Comparison of ENCODE assay signal across 24 mouse cellular contexts in the genomic region with DNA sequence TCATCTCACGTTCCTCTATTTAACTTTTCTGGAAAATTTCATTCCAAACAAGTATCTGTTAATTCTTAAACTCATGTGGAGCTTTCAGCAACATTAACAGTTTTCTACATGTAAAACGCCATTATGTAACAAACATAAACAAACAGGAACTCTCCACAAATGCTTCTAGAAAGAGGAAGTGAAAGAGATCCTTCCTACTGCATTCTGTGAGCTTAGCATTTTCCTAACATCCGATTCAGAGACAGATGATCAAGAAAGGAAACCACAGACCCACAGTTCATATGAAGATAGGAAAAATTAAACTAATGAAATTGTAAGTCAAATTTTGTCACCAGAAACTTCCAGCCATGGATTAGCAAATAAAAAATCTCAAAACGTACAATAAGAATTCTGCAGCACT.
DNase-seq lines count a peak whose midpoint lies in the region; ATAC-seq and TF ChIP-seq lines count a peak whose summit lies in the region.
"Had no signal": no experiment of that assay in that cellular context is flagged by ENCODE, and none has a peak within 500 bp of the region (broad histone marks: within the 10 kb centered on the region; RNA-seq: fewer than 3 reads in every experiment).

No protein-coding gene starts in this region.

- ATAC-seq in liver, embryonic 11.5 days (replicated peaks; ENCODE audit: low FRiP score) = no peak
- ATAC-seq in granulocyte monocyte progenitor cell, adult 5-6 weeks (replicated peaks; ENCODE audit: poor library complexity, severe bottlenecking) = peak; percentile 96
- ATAC-seq: activated CD4-positive, CD25-positive, alpha-beta regulatory T cell, adult 4 months; hindbrain, postnatal 0 days; intestine, postnatal 0 days; midbrain, embryonic 15.5 days had no signal

- TF ChIP-seq CTCF in liver, adult 2 months (IDR thresholded peaks at IDR 0.05; ENCODE audit: low read depth, low read length) = no peak
- no peak for TF ChIP-seq CTCF in CH12.LX (conservative IDR thresholded peaks at IDR 0.05 in 1 of 2, IDR thresholded peaks at IDR 0.05 in 1 of 2; ENCODE audit: low read depth in 2 of 2, low read length in 2 of 2)

- dilution Hi-C loops in CH12.LX (cut with MboI; ENCODE audit: extremely low pct_ligation_motif_present, extremely low pct_unique_long_range_greater_than_20kb, low sequenced_read_pairs) = no loop called here

- H3K4me2 ChIP-seq in liver, embryonic 11.5 days = no peak overlapping the region
- H3K4me2 ChIP-seq in CH12.LX (ENCODE audit: insufficient read depth, low read depth, poor library complexity, severe bottlenecking) = no peak overlapping the region
- H3K4me2 ChIP-seq: forebrain, embryonic 12.5 days; heart, embryonic 15.5 days; lung, embryonic 14.5 days; midbrain, embryonic 15.5 days; neural tube, embryonic 15.5 days had no signal

- H3K27me3 ChIP-seq in liver, adult 2 months (ENCODE audit: control insufficient read depth, insufficient read depth, low read length) = no peaks in the 10 kb centered on the region
- no peaks in the 10 kb centered on the region for H3K27me3 ChIP-seq in liver, embryonic 11.5 days (replicated peaks; ENCODE audit: control insufficient read depth, insufficient read depth, low read length)
- H3K27me3 ChIP-seq in CH12.LX (replicated peaks) = no peaks in the 10 kb centered on the region
- H3K27me3 ChIP-seq: forebrain, embryonic 12.5 days; heart, embryonic 15.5 days; midbrain, embryonic 15.5 days; neural tube, embryonic 15.5 days had no signal

- no peak for TF ChIP-seq POLR2A in liver, adult 2 months (IDR thresholded peaks at IDR 0.05; ENCODE audit: extremely low read depth, insufficient read depth, low read length)
- no peak for TF ChIP-seq POLR2A in CH12.LX (IDR thresholded peaks at IDR 0.05; ENCODE audit: low read depth, low read length)

- DNase-seq in liver, adult 2 months (ENCODE audit: extremely low read depth, low read depth, low spot score) = peak; percentile 33
- no peak for DNase-seq in liver, embryonic 11.5 days (ENCODE audit: low spot score)
- DNase-seq in CH12.LX (ENCODE audit: extremely low read depth) = peak; percentile 15
- peak; percentile 18 for DNase-seq in skeletal muscle tissue, adult 2 months (ENCODE audit: low read depth, low spot score)
- DNase-seq in adrenal gland, adult 2 months = no peak
- DNase-seq in layer of hippocampus, postnatal 10 days (ENCODE audit: low spot score in 2 of 2) = no peak
- DNase-seq: adrenal gland, postnatal 36 days; B cell, adult 2 months; cerebellum, adult 2 months; gastrocnemius, postnatal 10 days; heart, adult 18-20 months; heart, postnatal 4 days; lung, embryonic 14.5 days; right cerebral cortex, postnatal 14 days had no signal

- no peaks in the 10 kb centered on the region for H3K9me3 ChIP-seq in liver, embryonic 11.5 days (ENCODE audit: control insufficient read depth, low read length)
- no peaks in the 10 kb centered on the region for H3K9me3 ChIP-seq in CH12.LX (replicated peaks; ENCODE audit: low read length)
- H3K9me3 ChIP-seq: embryonic facial prominence, embryonic 10.5 days; forebrain, embryonic 12.5 days; heart, embryonic 15.5 days; midbrain, embryonic 15.5 days; neural tube, embryonic 15.5 days had no signal

- H3K36me3 ChIP-seq in liver, adult 2 months (ENCODE audit: control insufficient read depth, insufficient read depth, low read length) = no peaks in the 10 kb centered on the region
- no peaks in the 10 kb centered on the region for H3K36me3 ChIP-seq in liver, embryonic 11.5 days (ENCODE audit: control insufficient read depth, insufficient read depth, low read length)
- H3K36me3 ChIP-seq in CH12.LX (replicated peaks in 1 of 2; ENCODE audit: control insufficient read depth in 1 of 2, insufficient read depth in 1 of 2, low read length in 1 of 2) = no peaks in the 10 kb centered on the region
- H3K36me3 ChIP-seq: embryonic facial prominence, embryonic 10.5 days; forebrain, embryonic 12.5 days; heart, embryonic 15.5 days; midbrain, embryonic 15.5 days; neural tube, embryonic 15.5 days had no signal

- peak; percentile 81 for TF ChIP-seq EP300 in CH12.LX (IDR thresholded peaks at IDR 0.05; ENCODE audit: low read length)

- 70% methylated on average over 4 of the region's 4 CpGs for WGBS in liver, adult 2 months
- WGBS in liver, embryonic 11.5 days = 56% methylated on average over 4 of the region's 4 CpGs

- no peak for TF ChIP-seq RAD21 in CH12.LX (IDR thresholded peaks at IDR 0.05; ENCODE audit: low read depth, low read length)

- in situ Hi-C loops in CH12.LX (cut with MboI; ENCODE audit: low pct_ligation_motif_present, low pct_unique_long_range_greater_than_20kb, low sequenced_read_pairs) = no loop called here

- no peaks in the 10 kb centered on the region for H3K79me2 ChIP-seq in liver, adult 2 months (ENCODE audit: control insufficient read depth, insufficient read depth, low read length)
- no peaks in the 10 kb centered on the region for H3K79me2 ChIP-seq in CH12.LX (replicated peaks; ENCODE audit: control insufficient read depth, extremely low read depth, insufficient read depth, poor library complexity, severe bottlenecking)

- no peak overlapping the region for H3K4me3 ChIP-seq in liver, adult 2 months (ENCODE audit: insufficient read depth, low read depth, low read length)
- no peak overlapping the region for H3K4me3 ChIP-seq in liver, embryonic 11.5 days (ENCODE audit: low read depth, low read length)
- H3K4me3 ChIP-seq in CH12.LX (replicated peaks in 1 of 3; ENCODE audit: low read depth in 2 of 3, low read length in 2 of 3, poor library complexity in 1 of 3) = no peak overlapping the region
- H3K4me3 ChIP-seq: embryonic facial prominence, embryonic 10.5 days; forebrain, embryonic 12.5 days; heart, embryonic 15.5 days; midbrain, embryonic 15.5 days; neural tube, embryonic 15.5 days had no signal

- no peaks in the 10 kb centered on the region for H3K4me1 ChIP-seq in liver, adult 2 months (ENCODE audit: control insufficient read depth, insufficient read depth, low read length)
- no peaks in the 10 kb centered on the region for H3K4me1 ChIP-seq in liver, embryonic 11.5 days (replicated peaks; ENCODE audit: control insufficient read depth, insufficient read depth, low read length)
- H3K4me1 ChIP-seq in CH12.LX (ENCODE audit: control insufficient read depth in 1 of 2, insufficient read depth in 2 of 2) = peaks cover 0 to 6% of the 10 kb centered on the region in 2 experiments; a peak in 1 of 4 replicates
- H3K4me1 ChIP-seq: embryonic facial prominence, embryonic 10.5 days; forebrain, embryonic 12.5 days; midbrain, embryonic 15.5 days; neural tube, embryonic 15.5 days had no signal

- H3K27ac ChIP-seq in liver, adult 2 months (replicated peaks; ENCODE audit: insufficient read depth, low read depth, low read length) = no peak overlapping the region
- H3K27ac ChIP-seq in liver, embryonic 11.5 days (ENCODE audit: low read depth, low read length) = no peak overlapping the region
- H3K27ac ChIP-seq in CH12.LX (ENCODE audit: insufficient read depth, low read depth) = no peak overlapping the region
- H3K27ac ChIP-seq: embryonic facial prominence, embryonic 10.5 days; forebrain, embryonic 12.5 days; heart, embryonic 15.5 days; hindbrain, postnatal 0 days; kidney, postnatal 0 days; midbrain, embryonic 15.5 days; neural tube, embryonic 15.5 days had no signal

- no peak overlapping the region for H3K9ac ChIP-seq in liver, adult 2 months (ENCODE audit: low read depth, low read length)
- no peak overlapping the region for H3K9ac ChIP-seq in liver, embryonic 11.5 days (ENCODE audit: low read depth, low read length)
- no peak overlapping the region for H3K9ac ChIP-seq in CH12.LX (ENCODE audit: insufficient read depth, low read depth)
- H3K9ac ChIP-seq: forebrain, embryonic 12.5 days; heart, embryonic 15.5 days; lung, embryonic 14.5 days; midbrain, embryonic 15.5 days; neural tube, embryonic 15.5 days had no signal

TF ChIP-seq in CH12.LX, 34 proteins besides CTCF, POLR2A, EP300 and RAD21:
- TF ChIP-seq MEF2A (IDR thresholded peaks at IDR 0.05; ENCODE audit: borderline replicate concordance, low read depth, low read length) (no peak), IRF4 (IDR thresholded peaks at IDR 0.05; ENCODE audit: low read depth, low read length) (peak; percentile 62), HCFC1 (IDR thresholded peaks at IDR 0.05; ENCODE audit: low read depth, low read length) (no peak), TCF12 (IDR thresholded peaks at IDR 0.05; ENCODE audit: low read depth, low read length) (no peak), ZC3H11A (IDR thresholded peaks at IDR 0.05; ENCODE audit: low read depth, low read length) (no peak), CHD1 (IDR thresholded peaks at IDR 0.05; ENCODE audit: low read depth, low read length) (no peak), UBTF (IDR thresholded peaks at IDR 0.05; ENCODE audit: low read depth, low read length) (no peak), ZNF384 (IDR thresholded peaks at IDR 0.05; ENCODE audit: low read depth, low read length) (no peak), MAFK (IDR thresholded peaks at IDR 0.05; ENCODE audit: insufficient replicate concordance, low read length) (0 out of 2 replicates have a peak, but pooled peaks have one; percentile 35), KAT2A (IDR thresholded peaks at IDR 0.05; ENCODE audit: insufficient replicate concordance, low read length) (no peak), NRF1 (IDR thresholded peaks at IDR 0.05; ENCODE audit: low read depth, low read length) (no peak), SIN3A (IDR thresholded peaks at IDR 0.05; ENCODE audit: low read length) (0 out of 2 replicates have a peak, but pooled peaks have one; percentile 24), ELF1 (IDR thresholded peaks at IDR 0.05; ENCODE audit: low read depth, low read length) (no peak), SMC3 (IDR thresholded peaks at IDR 0.05; ENCODE audit: low read depth, low read length) (no peak), PAX5 (IDR thresholded peaks at IDR 0.05; ENCODE audit: low read length) (no peak), JUN (IDR thresholded peaks at IDR 0.05; ENCODE audit: insufficient read depth, low read depth, low read length) (no peak)

Comparison
In these comparisons a context has a peak if more than half of its experiments do, and no peak if none do; other contexts are left out.
1. DNase-seq: peak in liver, adult 2 months (single experiment), CH12.LX (single experiment) and skeletal muscle tissue, adult 2 months (single experiment); none in liver, embryonic 11.5 days (single experiment), adrenal gland, adult 2 months (single experiment) and layer of hippocampus, postnatal 10 days (0 of 2).